Mouse (Mus musculus) olfactory bulb, adult 2 months (tissue): ENCODE measurements around the gene Glt1d1.

Source experiments
- CTCF ChIP-seq: fragments of 200-500 bp; IDR thresholded peaks from 2 replicates; pipeline ENCODE4 v1.5.1; 2012; ENCODE audit warnings: low read depth, mild to moderate bottlenecking, low read length, moderate library complexity; ENCODE audit not compliant: insufficient read depth
- POLR2A ChIP-seq: fragments of 200-500 bp; IDR thresholded peaks from 2 replicates; pipeline ENCODE4 v1.6.1; 2012; ENCODE audit warnings: mild to moderate bottlenecking, low read depth, low read length, moderate library complexity; ENCODE audit not compliant: insufficient read depth

- TF ChIP-seq CTCF: no peak
- TF ChIP-seq POLR2A: no peak
Measured at GRCm38 (mm10) chr5:127637622-127638021, 5.6 kb downstream of the Glt1d1 start.
